Mouse (Mus musculus): ENCODE results near the gene Slc45a1. TPM values are rescaled to one million over a fixed set of nuclear protein-coding genes. Genes with fewer than 3 reads are reported as not detected.
"Not testable (repeated sequence)": the region's sequence is repeated elsewhere in the genome, so short reads cannot be mapped to it uniquely, and the experiment has no call there.

Slc45a1 gene
- total RNA-seq, 2 experiments from 2014 or later = not detected

DNA sequence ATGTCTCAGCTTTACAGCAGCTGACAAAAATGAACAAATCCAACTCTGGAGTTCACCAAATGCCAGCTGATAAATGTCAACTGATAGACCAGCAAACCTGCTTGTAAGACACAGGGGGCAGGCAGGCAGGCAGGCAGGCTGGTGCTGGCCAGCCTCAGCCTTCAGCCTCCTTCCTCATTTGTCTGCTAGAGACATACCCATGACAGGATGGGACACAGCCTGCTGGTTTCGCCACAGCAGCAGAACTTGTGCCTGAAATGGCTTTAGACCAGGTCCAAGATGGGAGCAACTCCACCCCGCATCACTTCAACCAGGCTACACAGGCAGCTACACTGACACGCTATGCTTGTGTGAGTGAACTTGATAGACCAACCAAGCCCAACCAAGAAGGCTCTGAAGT, 46.2 kb downstream of the Slc45a1 start:
- no peak for DNase-seq

- no peak for DNase-seq
Measured at GRCm38 (mm10) chr4:150603366-150604061, 48.5 kb downstream of the Slc45a1 start.

DNA sequence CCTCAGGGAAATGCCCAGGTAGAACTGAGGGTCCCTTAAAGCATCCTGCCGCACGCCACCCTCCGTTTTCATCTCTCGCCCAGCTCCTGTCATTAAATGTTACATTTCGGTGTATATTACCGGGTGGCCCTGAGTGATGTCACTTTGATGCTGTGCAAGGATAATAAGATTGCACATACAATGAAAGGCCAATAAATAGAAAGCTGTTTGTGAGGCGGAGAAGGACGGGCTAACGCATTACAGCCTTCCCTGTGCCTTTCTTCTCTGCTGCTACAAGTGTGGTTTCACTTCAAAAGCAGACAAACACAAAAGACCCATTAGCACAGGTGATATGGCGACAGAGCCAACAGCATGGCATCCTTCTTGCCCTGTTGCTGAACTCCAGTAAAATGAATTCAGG, 50.5 kb downstream of the Slc45a1 start:
- no peak for DNase-seq

DNA sequence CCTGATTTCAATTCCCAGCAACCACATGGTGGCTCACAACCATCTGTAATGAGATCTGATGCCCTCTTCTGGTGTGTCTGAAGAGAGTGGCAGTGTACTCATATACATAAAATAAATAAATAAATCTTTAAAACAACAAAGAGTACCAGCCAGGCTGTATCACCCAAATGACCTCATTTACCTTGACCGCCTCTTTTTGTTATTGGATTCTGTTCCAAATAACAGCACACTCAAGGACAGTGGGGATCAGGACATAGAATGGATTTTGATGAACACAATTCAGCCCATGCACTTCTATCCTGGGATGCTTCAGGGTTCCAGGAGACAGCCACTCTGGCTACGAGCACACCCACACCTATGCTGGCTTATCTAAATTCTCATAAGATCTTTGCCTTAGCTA, 51.5 kb downstream of the Slc45a1 start:
- DNase-seq = not testable (repeated sequence)

- DNase-seq = no peak
Measured at GRCm38 (mm10) chr4:150599119-150599992, 52.6 kb downstream of the Slc45a1 start.

DNA sequence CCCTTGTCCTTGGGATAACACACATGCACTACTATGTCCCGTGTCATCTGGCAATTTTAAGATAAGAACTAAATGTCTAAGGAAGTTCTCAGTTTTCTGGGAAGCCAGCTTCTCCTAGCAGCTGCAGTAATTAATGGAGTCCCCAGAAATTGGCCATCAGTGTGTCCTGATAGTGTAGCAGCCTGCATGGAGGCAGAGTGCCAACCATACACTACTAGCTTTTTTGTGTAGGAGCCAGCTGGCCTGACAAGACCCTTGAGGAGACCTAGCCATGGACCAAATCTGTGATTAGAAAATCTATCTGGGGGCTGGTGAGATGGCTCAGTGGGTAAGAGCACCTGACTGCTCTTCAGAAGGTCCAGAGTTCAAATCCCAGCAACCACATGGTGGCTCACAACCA, 53.3 kb downstream of the Slc45a1 start:
- no peak for DNase-seq

DNA sequence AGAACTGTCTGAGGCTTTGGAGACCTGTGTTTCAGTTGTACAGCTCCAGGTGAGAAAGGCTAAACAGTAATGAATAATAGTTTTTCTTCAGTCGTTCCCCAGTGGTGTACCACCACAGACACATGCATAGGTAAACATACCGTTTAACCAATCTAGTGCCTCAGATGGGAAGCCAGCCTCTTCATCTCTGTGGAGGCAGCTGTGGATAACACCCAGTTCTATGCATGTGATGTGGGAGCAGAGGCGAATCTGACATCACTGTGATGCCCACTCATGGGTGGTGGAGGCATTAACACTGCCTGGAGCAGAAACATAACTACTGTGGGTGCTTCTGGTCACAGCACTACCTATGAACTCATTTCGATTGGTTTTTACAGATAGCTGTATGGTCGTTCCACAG, 56.0 kb downstream of the Slc45a1 start:
- DNase-seq = no peak

GRCm38 (mm10) chr4:150595071-150595470, 56.9 kb downstream of the Slc45a1 start:
- no peak for DNase-seq

- no peak for DNase-seq
Measured at GRCm38 (mm10) chr4:150594298-150594829, 57.6 kb downstream of the Slc45a1 start.

DNA sequence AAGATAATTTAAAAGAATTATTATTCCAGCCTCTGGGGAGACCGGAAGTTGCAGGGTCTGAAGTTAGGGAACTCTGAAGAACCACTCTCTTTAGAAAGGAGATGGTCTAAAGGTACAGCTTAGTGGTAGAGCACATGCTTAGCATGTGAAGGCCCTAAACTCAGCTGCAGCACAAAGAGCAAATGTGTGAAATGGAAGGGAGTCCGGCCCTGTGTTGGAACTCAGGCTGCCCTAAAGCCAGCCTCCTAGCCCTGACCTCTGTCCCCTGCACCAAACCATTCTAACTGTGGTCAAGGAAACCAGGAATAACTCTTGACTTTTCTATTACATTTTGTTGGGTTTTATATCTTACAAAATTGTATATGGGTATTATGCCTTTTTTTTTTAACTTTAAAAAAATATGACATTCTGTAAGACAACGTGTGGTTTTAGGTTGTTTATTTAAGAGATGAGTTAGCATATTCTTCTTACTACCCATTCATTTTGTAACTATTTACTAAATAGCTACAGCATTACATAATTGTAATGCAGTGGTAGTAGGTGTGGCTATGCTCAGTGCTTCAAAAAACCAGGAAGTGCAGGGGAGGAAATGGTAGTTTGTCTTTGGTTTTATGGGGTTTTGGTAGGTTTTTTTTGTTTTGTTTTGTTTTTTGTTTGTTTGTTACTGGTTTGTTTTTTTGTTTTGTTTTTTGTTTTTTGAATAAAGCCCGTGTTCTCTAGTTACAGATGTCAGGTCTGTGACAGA, 58.3 kb downstream of the Slc45a1 start:
- no peak for DNase-seq

GRCm38 (mm10) chr4:150592087-150592486, 59.9 kb downstream of the Slc45a1 start:
- DNase-seq = no peak

DNA sequence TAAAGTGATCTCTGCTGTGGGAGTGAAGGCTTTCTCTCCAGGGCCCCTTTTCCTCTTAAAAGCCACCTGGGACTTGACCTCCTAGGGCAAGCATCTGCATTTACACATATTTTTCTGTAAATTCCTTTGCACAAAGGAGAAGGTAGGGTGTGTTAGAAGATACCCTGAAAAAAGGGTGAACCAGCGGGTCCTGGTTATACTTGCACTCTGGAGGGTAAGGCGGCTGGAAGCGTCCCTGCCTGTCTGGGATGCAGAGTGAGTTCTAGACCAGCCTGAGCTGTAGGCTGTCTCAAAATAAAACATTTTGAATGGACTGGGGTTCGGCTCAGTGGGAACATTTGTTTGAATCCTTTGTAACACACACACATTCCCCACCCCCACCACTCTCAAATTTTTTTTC, 60.4 kb downstream of the Slc45a1 start:
- DNase-seq = no peak

GRCm38 (mm10) chr4:150590621-150591282, 61.2 kb downstream of the Slc45a1 start:
- DNase-seq = no peak

- DNase-seq = no peak
Measured at GRCm38 (mm10) chr4:150588300-150588621, 63.7 kb downstream of the Slc45a1 start.

GRCm38 (mm10) chr4:150587597-150588299, 64.2 kb downstream of the Slc45a1 start:
- no peak for DNase-seq

DNA sequence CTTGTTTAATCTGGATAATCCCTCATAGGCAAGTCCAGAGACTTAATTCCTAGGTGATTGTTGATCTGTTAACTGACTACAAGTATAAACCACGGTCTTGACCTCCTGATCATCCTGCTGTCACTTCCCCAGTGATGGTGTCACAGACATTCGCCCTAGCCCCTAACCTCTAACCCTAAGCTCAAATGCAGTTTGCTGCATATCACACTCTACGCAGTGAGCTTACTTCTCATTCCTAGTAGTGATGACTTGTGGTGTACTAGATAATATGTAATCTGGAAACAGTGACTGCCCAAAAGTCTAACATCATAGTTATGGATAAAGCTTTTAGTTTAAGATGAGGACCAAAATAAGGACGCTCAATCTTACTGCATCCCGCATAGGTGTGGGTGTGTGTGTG, 65.7 kb downstream of the Slc45a1 start:
- no peak for DNase-seq

DNA sequence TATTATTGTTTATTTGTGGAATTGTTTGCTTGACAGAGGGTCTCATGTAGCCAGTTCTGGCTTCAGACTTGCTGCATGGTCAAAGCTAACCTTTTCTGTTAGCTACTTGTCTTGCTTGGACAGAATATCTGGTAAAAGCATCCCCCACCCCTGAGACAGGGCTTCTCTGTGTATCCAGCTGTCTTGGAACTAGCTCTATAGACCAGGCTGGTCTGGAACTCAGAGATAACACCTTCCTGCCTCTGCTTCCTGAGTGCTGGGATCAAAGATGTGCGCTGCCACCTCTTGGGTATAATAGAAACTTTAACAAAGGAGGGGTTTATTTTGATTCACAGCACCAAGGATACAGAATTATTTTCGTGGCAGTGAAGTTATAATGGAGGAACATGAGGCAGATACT, 66.2 kb downstream of the Slc45a1 start:
- DNase-seq = no peak

DNA sequence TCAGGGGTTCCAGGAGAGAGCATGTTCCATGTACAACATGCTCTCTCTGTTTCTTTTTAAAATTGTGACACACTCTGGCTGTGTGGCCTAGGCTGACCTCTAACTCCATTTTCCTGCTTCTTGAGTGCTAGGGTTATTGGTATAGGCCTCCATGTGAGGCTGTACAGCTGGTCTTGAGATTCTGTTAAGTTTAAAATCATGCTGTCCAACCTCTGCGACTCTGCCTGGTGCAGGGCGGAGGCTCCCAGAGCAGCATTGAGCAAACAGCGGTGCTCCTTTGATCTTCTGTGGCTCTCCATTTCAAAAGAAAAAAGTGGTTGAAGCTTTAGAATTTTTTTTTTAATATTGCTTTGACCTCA, 68.2 kb downstream of the Slc45a1 start:
- no peak for DNase-seq

DNA sequence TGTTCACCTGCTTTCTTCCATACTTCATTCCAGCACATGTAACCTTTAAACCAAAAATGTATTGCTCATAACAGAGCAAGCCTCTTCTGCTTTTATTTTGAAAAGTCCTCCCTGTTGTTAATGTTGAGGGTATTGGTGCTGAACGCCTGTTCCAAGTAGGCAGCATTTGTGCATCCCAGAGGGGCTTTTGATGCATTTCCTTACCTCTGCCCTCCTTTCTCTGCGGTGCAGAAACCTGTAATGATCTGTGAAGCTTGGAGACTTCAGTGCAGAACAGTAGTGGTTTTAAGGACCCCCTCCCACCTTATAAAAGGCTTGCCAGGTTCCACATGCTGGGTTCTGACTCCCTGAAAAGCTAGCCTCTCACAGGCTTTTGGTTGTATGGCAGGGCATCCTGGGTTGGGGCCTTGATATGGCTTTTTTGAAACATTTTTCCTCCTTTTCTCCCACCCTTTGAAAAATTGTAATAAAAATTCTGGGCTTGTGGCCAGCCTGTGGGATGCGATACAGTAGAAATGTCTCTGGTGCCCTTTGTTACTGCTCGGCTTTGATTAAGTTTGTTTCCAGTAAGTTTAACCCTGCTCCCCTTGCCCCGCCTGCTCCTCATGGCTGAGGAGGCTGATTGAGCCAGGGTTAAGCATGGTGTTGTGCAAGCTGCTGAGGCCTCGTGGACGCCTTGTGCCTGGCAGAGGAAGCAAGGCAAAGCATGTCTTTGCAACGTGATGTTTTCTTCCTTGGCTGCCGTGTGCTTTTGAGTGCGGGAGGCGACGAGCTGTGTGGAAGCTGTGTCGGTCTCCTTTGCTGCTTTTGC, 68.8 kb downstream of the Slc45a1 start:
- peak; percentile 87 for DNase-seq

DNA sequence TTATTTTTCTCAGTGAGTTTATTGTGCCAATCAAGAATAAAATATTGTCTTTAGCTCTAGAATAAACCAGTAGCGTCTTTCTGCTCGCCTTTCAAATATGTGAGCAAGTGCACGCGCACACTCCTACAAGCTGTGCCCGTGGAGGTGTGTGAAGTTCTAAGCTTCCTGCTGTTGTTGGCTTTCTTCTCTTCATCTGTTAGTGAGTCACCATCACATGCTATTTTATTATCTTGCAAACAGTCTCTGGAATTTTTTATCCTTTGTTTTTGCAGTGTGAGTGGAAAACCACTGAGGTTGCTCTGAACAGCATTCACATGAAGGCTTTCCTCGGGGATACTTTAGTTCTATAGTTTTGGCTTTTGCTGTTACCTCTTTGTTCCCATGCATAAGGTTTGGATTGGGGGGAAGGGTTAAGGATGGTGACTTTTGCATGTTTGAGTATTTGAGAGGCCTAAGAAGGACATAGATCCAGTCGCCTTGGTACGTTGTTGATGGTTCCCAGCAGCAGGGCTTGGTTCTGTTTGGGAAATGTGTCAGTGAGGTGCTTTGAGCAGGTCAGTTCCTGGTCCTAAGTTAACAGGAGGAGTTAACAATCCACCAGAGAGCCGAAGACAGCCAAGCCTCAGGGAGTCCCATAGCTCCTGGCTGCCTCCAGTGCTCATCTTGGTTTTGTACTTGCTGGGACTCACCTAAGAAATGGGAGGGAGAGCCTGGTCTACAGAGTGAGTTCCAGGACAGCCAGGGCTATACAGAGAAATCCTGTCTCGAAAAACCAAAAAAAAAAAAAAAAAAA, 69.8 kb downstream of the Slc45a1 start:
- no peak for DNase-seq

All from gastrocnemius, postnatal 25 days (tissue).